Mouse (Mus musculus): ENCODE results near the gene P2rx3. TPM values are rescaled to one million over a fixed set of nuclear protein-coding genes. Genes with fewer than 3 reads are reported as not detected.

P2rx3 gene
- total and polyA plus RNA-seq, 2 experiments from 2014 or later = 0.23 TPM; not detected in 1

DNA sequence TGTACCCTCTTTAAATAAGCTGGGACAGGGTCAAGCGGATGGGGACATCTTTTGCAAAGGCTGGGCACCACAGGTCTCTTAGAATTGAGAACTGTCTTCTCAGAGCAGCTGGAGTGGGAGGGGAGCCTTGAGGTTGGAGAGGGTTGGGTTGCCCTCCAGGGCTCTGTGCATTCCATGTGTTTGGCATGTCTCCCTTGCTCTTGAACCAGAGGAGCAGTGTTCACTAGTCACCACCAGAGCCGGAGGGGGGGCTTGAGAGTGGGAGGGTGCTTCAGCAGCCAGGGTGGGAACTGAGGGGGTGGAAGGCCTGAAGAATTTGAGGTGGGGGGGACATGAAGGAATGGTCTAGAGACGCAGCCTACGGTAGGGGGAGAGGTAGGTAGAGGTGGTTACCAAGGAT, 12.0 kb upstream of the P2rx3 start:
- DNase-seq (ENCODE audit: low spot score) (peak; percentile 17), ATAC-seq (ENCODE audit: insufficient read depth, low read depth) (no peak)
- H3K4me3 ChIP-seq (ENCODE audit: low read depth, low read length) = peak overlapping the region; percentile 81
- H3K36me3 ChIP-seq (replicated peaks; ENCODE audit: control insufficient read depth, insufficient read depth, low read length) = peaks cover 36% of the 10 kb centered on the region
- H3K4me1 ChIP-seq (ENCODE audit: control insufficient read depth, insufficient read depth) = peaks cover 5% of the 10 kb centered on the region; the same call in 1 of the 2 replicates
- no peak for TF ChIP-seq CTCF (IDR thresholded peaks at IDR 0.05; ENCODE audit: low read depth)
- no peak for TF ChIP-seq EP300 (IDR thresholded peaks at IDR 0.05; ENCODE audit: low read depth)
- H3K27ac ChIP-seq (ENCODE audit: low read depth) = peak overlapping the region; percentile 82; the same call in 1 of the 2 replicates
- no peaks in the 10 kb centered on the region for H3K27me3 ChIP-seq (ENCODE audit: control insufficient read depth, insufficient read depth, low read length)
- H3K4me2 ChIP-seq (ENCODE audit: low read depth, low read length) = peak overlapping the region; percentile 96
- H3K9ac ChIP-seq (replicated peaks; ENCODE audit: low read depth, low read length) = peak overlapping the region; percentile 78; the same call in 1 of the 2 replicates
- H3K9me3 ChIP-seq (replicated peaks; ENCODE audit: control insufficient read depth, low read length) = no peaks in the 10 kb centered on the region
- 59% methylated on average over 4 of the region's 4 CpGs for WGBS

- peaks cover 5% of the 10 kb centered on the region; the same call in 1 of the 2 replicates for H3K4me1 ChIP-seq (ENCODE audit: control insufficient read depth, insufficient read depth)
- peak overlapping the region; percentile 82 for H3K27ac ChIP-seq (ENCODE audit: low read depth)
- peak; percentile 73 for DNase-seq (ENCODE audit: low spot score)
- H3K9ac ChIP-seq (replicated peaks; ENCODE audit: low read depth, low read length) = peak overlapping the region; percentile 78
- no peak for TF ChIP-seq CTCF (IDR thresholded peaks at IDR 0.05; ENCODE audit: low read depth)
- TF ChIP-seq EP300 (IDR thresholded peaks at IDR 0.05; ENCODE audit: low read depth) = no peak
- peaks cover 46% of the 10 kb centered on the region for H3K36me3 ChIP-seq (replicated peaks; ENCODE audit: control insufficient read depth, insufficient read depth, low read length)
- no peaks in the 10 kb centered on the region for H3K9me3 ChIP-seq (replicated peaks; ENCODE audit: control insufficient read depth, low read length)
- peak; percentile 51 for ATAC-seq (ENCODE audit: insufficient read depth, low read depth)
- H3K4me3 ChIP-seq (ENCODE audit: low read depth, low read length) = peak overlapping the region; percentile 81
- H3K27me3 ChIP-seq (ENCODE audit: control insufficient read depth, insufficient read depth, low read length) = no peaks in the 10 kb centered on the region
- H3K4me2 ChIP-seq (ENCODE audit: low read depth, low read length) = peak overlapping the region; percentile 96
- WGBS = under 1% methylated on average over 20 of the region's 44 CpGs
These were observed 11.0 kb upstream of the P2rx3 start for GRCm38 (mm10) chr2:85048168-85048751.

DNA sequence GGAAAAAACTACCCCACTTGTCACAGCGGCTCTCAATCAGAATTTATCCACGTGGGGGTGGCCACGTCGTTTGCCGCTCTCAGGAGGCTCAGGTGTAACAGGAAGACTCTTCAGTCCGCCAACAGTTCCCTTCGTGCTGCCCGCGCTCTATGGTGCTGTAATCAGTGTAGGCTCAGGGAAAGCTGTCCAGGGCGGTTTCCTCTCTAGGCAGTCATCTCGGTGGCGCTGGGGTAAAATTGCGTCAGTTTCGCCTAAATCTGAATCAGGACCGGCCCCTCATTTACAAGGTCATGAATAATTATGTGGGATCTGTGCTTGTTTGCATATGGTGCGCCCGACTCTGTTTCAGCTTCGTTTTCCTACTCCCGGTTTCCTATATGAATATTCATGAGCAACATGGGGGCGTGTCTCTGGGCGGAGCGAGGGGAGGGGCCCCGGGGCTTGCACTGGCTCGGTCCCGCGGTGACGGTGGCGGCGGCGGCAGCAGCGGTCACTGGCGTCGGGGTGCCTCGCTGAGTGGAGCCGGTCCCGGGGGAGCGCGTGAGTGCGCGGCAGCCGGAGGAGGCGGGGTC, 10.4 kb upstream of the P2rx3 start, which contains the start of gene Tnks1bp1:
Gene Tnks1bp1 (plus strand): TSS at position 427 of the 572 bp plus-strand sequence.
- H3K9me3 ChIP-seq (replicated peaks; ENCODE audit: control insufficient read depth, low read length) = no peaks in the 10 kb centered on the region
- peak within 1 kb of the TSS; percentile 81 for H3K4me3 ChIP-seq (ENCODE audit: low read depth, low read length)
- peak; percentile 86 for ATAC-seq (ENCODE audit: insufficient read depth, low read depth)
- DNase-seq (ENCODE audit: low spot score) = peak; percentile 90
- H3K9ac ChIP-seq (replicated peaks; ENCODE audit: low read depth, low read length) = peak within 1 kb of the TSS; percentile 78
- H3K36me3 ChIP-seq (replicated peaks; ENCODE audit: control insufficient read depth, insufficient read depth, low read length) = peaks cover 52% of the 10 kb centered on the region
- TF ChIP-seq CTCF (IDR thresholded peaks at IDR 0.05; ENCODE audit: low read depth) (no peak), EP300 (IDR thresholded peaks at IDR 0.05; ENCODE audit: low read depth) (no peak)
- peaks cover 5% of the 10 kb centered on the region; the same call in 1 of the 2 replicates for H3K4me1 ChIP-seq (ENCODE audit: control insufficient read depth, insufficient read depth)
- H3K27ac ChIP-seq (ENCODE audit: low read depth) = peak within 1 kb of the TSS; percentile 82
- no peaks in the 10 kb centered on the region for H3K27me3 ChIP-seq (ENCODE audit: control insufficient read depth, insufficient read depth, low read length)
- under 1% methylated on average over 42 of the region's 42 CpGs for WGBS
- H3K4me2 ChIP-seq (ENCODE audit: low read depth, low read length) = peak within 1 kb of the TSS; percentile 96

GRCm38 (mm10) chr2:85047081-85047480, 9.8 kb upstream of the P2rx3 start:
- ATAC-seq (ENCODE audit: insufficient read depth, low read depth) (no peak), DNase-seq (ENCODE audit: low spot score) (no peak)
- no peak for TF ChIP-seq EP300 (IDR thresholded peaks at IDR 0.05; ENCODE audit: low read depth)
- TF ChIP-seq CTCF (IDR thresholded peaks at IDR 0.05; ENCODE audit: low read depth) = 0 out of 2 replicates have a peak, but pooled peaks have one; percentile 1
- Histone ChIP-seq H3K4me2 (ENCODE audit: low read depth, low read length) (peak overlapping the region; percentile 96), H3K27me3 (ENCODE audit: control insufficient read depth, insufficient read depth, low read length) (no peaks in the 10 kb centered on the region), H3K27ac (ENCODE audit: low read depth) (peak overlapping the region; percentile 82), H3K9ac (replicated peaks; ENCODE audit: low read depth, low read length) (peak overlapping the region; percentile 78), H3K36me3 (replicated peaks; ENCODE audit: control insufficient read depth, insufficient read depth, low read length) (peaks cover 52% of the 10 kb centered on the region), H3K9me3 (replicated peaks; ENCODE audit: control insufficient read depth, low read length) (no peaks in the 10 kb centered on the region), H3K4me1 (ENCODE audit: control insufficient read depth, insufficient read depth) (peaks cover 5% of the 10 kb centered on the region; the same call in 1 of the 2 replicates), H3K4me3 (ENCODE audit: low read depth, low read length) (peak overlapping the region; percentile 81)
- 42% methylated on average over 10 of the region's 10 CpGs for WGBS

GRCm38 (mm10) chr2:85046222-85046621, 9.0 kb upstream of the P2rx3 start:
- no peak overlapping the region for H3K4me2 ChIP-seq (ENCODE audit: low read depth, low read length)
- no peak overlapping the region for H3K4me3 ChIP-seq (ENCODE audit: low read depth, low read length)
- TF ChIP-seq EP300 (IDR thresholded peaks at IDR 0.05; ENCODE audit: low read depth) = no peak
- no peak for TF ChIP-seq CTCF (IDR thresholded peaks at IDR 0.05; ENCODE audit: low read depth)
- 71% methylated on average over 8 of the region's 8 CpGs for WGBS
- peaks cover 5% of the 10 kb centered on the region; the same call in 1 of the 2 replicates for H3K4me1 ChIP-seq (ENCODE audit: control insufficient read depth, insufficient read depth)
- no peak overlapping the region for H3K9ac ChIP-seq (replicated peaks; ENCODE audit: low read depth, low read length)
- H3K9me3 ChIP-seq (replicated peaks; ENCODE audit: control insufficient read depth, low read length) = no peaks in the 10 kb centered on the region
- H3K27me3 ChIP-seq (ENCODE audit: control insufficient read depth, insufficient read depth, low read length) = no peaks in the 10 kb centered on the region
- no peak for ATAC-seq (ENCODE audit: insufficient read depth, low read depth)
- DNase-seq (ENCODE audit: low spot score) = no peak
- no peak overlapping the region for H3K27ac ChIP-seq (ENCODE audit: low read depth)
- H3K36me3 ChIP-seq (replicated peaks; ENCODE audit: control insufficient read depth, insufficient read depth, low read length) = peaks cover 58% of the 10 kb centered on the region
